Mouse (Mus musculus) thymus, postnatal 0 days (tissue): ENCODE results near the gene Orc4. TPM values are rescaled to one million over a fixed set of nuclear protein-coding genes. Genes with fewer than 3 reads are reported as not detected.
"Not testable (repeated sequence)": the region's sequence is repeated elsewhere in the genome, so short reads cannot be mapped to it uniquely, and the experiment has no call there.

ENCODE experiments used
- DNase-seq: peaks from one replicate; pipeline ENCODE4 v3.0.0-alpha.2; 2015; ENCODE audit warnings: low spot score
- polyA plus RNA-seq: library from polyadenylated mRNA; unstranded; fragments of >200 nt; fragmentation: Nextera tagmentation; extraction: Ambion mirVana; gene quantifications from 2 replicates; pipeline ENCODE4 v1.2.1, GENCODE M21; 2015

Gene Orc4
- polyA plus RNA-seq, result 105 and 113 TPM in 2 replicates

- DNase-seq, result no peak
Measured at GRCm38 (mm10) chr2:48950252-48950315, at the start of gene Orc4. Gene Orc4, minus strand, starts transcription at chr2:48950277.

GRCm38 (mm10) chr2:48990322-48990721 lies 40.2 kb upstream of the Orc4 start:
- DNase-seq, result no peak

- DNase-seq, result no peak
Measured at GRCm38 (mm10) chr2:48978920-48979319, 28.8 kb upstream of the Orc4 start.

- DNase-seq, result no peak
Measured at GRCm38 (mm10) chr2:48956591-48956990, 6.5 kb upstream of the Orc4 start.

- peak; percentile 35 for DNase-seq
Measured at GRCm38 (mm10) chr2:48950316-48950880, 321 bp upstream of the Orc4 start.

GRCm38 (mm10) chr2:48949743-48950251 lies 280 bp downstream of the Orc4 start:
- DNase-seq, result no peak

GRCm38 (mm10) chr2:48948841-48949584 lies 1.1 kb downstream of the Orc4 start, which contains the start of gene Mbd5:
Gene Mbd5, plus strand, starts transcription at chr2:48949508.
- peak; percentile 99 for DNase-seq

GRCm38 (mm10) chr2:48947761-48948160 lies 2.3 kb downstream of the Orc4 start:
- DNase-seq, result peak; percentile 4

- no peak for DNase-seq
Measured at GRCm38 (mm10) chr2:48935058-48935457, 15.0 kb downstream of the Orc4 start.

GRCm38 (mm10) chr2:48915832-48916231 lies 34.2 kb downstream of the Orc4 start:
- no peak for DNase-seq

- no peak for DNase-seq
Measured at GRCm38 (mm10) chr2:48914185-48914584, 35.9 kb downstream of the Orc4 start.

GRCm38 (mm10) chr2:48908866-48909265 lies 41.2 kb downstream of the Orc4 start:
- peak; percentile 41 for DNase-seq

GRCm38 (mm10) chr2:48895186-48895585 lies 54.9 kb downstream of the Orc4 start:
- DNase-seq, result no peak

- peak; percentile 68 for DNase-seq
Measured at GRCm38 (mm10) chr2:48885945-48886344, 64.1 kb downstream of the Orc4 start.

GRCm38 (mm10) chr2:48868199-48868913 lies 81.7 kb downstream of the Orc4 start:
- DNase-seq, result no peak

GRCm38 (mm10) chr2:48865596-48865995 lies 84.5 kb downstream of the Orc4 start:
- DNase-seq, result not testable (repeated sequence)

Other genes with a start within 250 kb of the Orc4 start
- gene Acvr2a, start 136.2 kb downstream of the Orc4 start, polyA plus RNA-seq, result 1.8 and 2.5 TPM in 2 replicates
- 14.3 and 18.8 TPM in 2 replicates for gene Mbd5, start 769 bp downstream of the Orc4 start, polyA plus RNA-seq